Mouse (Mus musculus) ES-Bruce4 (cell line): ENCODE measurements at regions not wholly inside any gene's neighbourhood (a gene's known extent, or its start where the extent isn't known, plus 50 kb on each side); places are given as distances from the start of the nearest gene placed in this dataset.

Experiments
- CTCF ChIP-seq: IDR thresholded peaks from one replicate; pipeline ENCODE4 v1.8.1; 2011; ENCODE audit warnings: low read depth, low read length
- POLR2A ChIP-seq: IDR thresholded peaks from one replicate; pipeline ENCODE4 v1.8.1; 2011; ENCODE audit warnings: low read length; ENCODE audit not compliant: insufficient read depth

DNA sequence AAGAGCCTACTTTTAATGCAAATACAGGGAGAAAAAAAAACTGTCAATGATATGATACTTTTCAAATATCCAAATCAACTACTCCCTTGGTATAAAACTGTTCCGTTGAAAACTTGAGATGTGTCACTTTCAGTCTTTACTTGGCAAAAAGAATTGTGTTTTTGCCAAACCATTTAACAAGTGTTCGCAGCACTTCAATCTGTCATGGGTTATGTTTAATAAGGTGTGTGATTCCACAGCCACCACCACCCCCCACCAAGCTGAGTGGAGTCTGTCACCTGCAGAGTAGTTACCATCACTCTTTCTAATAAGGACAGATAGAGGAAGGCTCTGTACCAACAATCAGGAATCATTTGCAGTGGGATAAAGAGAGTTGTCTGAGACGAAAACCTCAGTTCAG is 252.5 kb upstream of the Apob start:
- no peak for TF ChIP-seq POLR2A
- TF ChIP-seq CTCF, result no peak
